Mouse (Mus musculus): ENCODE data around the gene Rbl1. TPM values are rescaled to one million over a fixed set of nuclear protein-coding genes. Genes with fewer than 3 reads are reported as not detected.
"Not testable (repeated sequence)": the region's sequence is repeated elsewhere in the genome, so short reads cannot be mapped to it uniquely, and the experiment has no call there.

The Rbl1 gene
- total RNA-seq, 2 experiments from 2014 or later, result 1.6 to 2.4 TPM

DNA sequence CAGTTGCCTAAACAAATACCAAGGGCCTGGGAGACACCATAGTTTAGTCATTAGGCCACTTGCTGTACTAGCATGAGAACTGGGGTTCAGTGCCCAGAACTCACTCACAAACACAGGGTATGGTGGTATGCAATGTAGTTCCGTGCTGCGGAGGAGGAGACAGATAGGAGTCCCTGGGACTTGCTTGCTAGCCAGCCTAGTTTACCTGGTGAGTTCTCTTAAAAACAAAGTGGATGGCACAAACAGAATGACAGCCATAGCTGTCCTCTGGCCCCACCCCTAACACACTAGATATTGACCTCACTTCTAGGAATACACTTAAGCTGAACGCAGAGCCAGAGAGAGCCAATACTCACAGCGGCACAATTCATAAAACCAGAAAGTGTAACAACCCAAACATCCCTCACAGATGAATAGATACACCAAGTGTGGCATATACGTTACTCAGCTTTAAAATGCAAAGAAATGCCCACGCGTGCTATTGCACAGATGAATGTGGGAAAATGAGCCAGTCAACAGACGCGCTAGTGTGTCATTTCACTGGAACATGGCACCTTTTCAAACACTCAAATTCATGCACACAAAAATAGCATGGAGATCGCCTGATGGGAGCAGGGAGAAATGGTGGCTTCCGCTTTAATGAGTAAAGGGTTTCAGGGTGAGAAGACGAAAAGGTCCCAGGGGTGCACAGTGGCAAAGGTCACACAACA is 37.8 kb downstream of the Rbl1 start:
- DNase-seq (ENCODE audit: extremely low spot score in 1 of 2, low spot score in 2 of 2), result no peak
- intact Hi-C loops (cut with DNase I), result no loop called here
- Histone ChIP-seq H3K27ac (no peak overlapping the region), H3K4me3 (no peak overlapping the region)
- no peak for TF ChIP-seq CTCF (IDR thresholded peaks at IDR 0.05)

DNA sequence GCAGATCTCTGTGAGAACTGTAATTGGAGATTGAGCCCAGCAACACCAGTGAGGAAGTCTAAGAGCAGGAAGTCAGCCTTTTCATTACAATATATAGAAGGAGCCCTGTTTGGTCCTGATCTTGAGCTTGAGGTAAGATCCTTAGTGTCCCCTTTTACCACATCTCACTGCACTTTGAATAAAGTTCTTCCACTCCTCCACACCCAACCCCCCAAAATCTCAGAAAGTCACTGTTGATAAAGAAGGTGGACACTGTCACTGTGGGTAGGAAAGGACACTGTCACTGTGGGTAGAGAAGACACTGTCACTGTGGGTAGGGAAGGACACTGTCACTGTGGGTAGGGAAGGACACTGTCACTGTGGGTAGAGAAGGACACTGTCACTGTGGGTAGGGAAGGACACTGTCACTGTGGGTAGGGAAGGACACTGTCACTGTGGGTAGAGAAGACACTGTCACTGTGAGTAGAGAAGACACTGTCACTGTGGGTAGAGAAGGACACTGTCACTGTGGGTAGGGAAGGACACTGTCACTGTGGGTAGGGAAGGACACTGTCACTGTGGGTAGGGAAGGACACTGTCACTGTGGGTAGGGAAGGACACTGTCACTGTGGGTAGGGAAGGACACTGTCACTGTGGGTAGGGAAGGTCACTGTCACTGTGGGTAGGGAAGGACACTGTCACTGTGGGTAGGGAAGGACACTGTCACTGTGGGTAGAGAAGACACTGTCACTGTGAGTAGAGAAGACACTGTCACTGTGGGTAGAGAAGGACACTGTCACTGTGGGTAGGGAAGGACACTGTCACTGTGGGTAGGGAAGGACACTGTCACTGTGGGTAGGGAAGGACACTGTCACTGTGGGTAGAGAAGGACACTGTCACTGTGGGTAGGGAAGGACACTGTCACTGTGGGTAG is 38.8 kb downstream of the Rbl1 start:
- intact Hi-C loops (cut with DNase I); DNase-seq (ENCODE audit: extremely low spot score in 1 of 2, low spot score in 2 of 2); H3K4me3 ChIP-seq; H3K27ac ChIP-seq: not testable (repeated sequence)

DNA sequence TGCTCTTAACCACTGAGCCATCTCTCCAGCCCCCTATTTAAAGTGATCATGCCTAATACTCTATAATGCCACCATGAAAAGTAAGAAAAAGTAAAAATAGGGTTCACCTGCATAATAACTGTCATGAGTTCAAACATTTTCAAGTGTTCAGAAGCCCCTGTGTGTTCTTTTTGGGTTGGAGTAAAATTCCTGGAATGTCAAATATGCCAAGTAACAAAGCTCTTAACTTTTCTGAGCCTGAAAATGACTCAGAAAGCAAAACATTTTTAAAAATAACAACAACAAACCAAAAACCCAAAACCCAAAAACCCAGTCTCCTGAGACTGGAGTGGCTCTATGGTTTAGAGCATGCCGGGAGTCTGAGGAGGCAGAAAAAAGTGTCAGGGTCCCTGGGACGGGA is 40.2 kb downstream of the Rbl1 start:
- intact Hi-C loops (cut with DNase I), result no loop called here
- no peak for TF ChIP-seq CTCF (IDR thresholded peaks at IDR 0.05)
- no peak overlapping the region for H3K4me3 ChIP-seq
- no peak overlapping the region for H3K27ac ChIP-seq
- DNase-seq (ENCODE audit: extremely low spot score in 1 of 2, low spot score in 2 of 2), result no peak

GRCm38 (mm10) chr2:157156079-157156478 is 48.3 kb downstream of the Rbl1 start:
- no peak for TF ChIP-seq CTCF (IDR thresholded peaks at IDR 0.05)
- intact Hi-C loops (cut with DNase I), result no loop called here

GRCm38 (mm10) chr2:157153235-157153634 is 51.1 kb downstream of the Rbl1 start:
- intact Hi-C loops (cut with DNase I), result no loop called here
- Histone ChIP-seq H3K27ac (no peak overlapping the region), H3K4me3 (no peak overlapping the region)
- no peak for DNase-seq (ENCODE audit: extremely low spot score in 1 of 2, low spot score in 2 of 2)
- no peak for TF ChIP-seq CTCF (IDR thresholded peaks at IDR 0.05)

More at GRCm38 (mm10) chr2:157156079-157156478, 48.3 kb downstream of the Rbl1 start:
- DNase-seq (ENCODE audit: extremely low spot score in 1 of 2, low spot score in 2 of 2), result no peak
- no peak overlapping the region for H3K4me3 ChIP-seq
- H3K27ac ChIP-seq, result no peak overlapping the region

DNA sequence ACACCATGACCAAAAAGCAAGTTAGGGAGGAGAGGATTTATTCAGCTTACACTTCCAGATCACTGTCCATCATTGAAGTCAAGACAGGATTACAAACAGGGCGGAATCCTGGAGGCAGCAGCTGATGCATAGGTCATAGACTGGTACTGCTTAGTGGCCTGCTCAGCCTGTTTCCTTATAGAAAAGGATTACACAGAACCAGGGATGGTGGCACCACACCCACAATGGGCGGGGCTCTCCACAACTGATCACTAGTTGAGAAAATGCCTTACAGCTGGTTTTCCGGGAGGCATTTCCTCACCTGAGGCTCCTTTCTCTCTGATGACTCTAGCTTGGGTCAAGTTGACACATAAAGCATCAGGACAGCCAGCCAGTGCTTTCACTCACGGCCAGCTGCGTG is 55.9 kb downstream of the Rbl1 start:
- Histone ChIP-seq H3K27ac (no peak overlapping the region), H3K4me3 (no peak overlapping the region)
- no peak for TF ChIP-seq CTCF (IDR thresholded peaks at IDR 0.05)
- no peak for DNase-seq (ENCODE audit: extremely low spot score in 1 of 2, low spot score in 2 of 2)
- intact Hi-C loops (cut with DNase I), result no loop called here

DNA sequence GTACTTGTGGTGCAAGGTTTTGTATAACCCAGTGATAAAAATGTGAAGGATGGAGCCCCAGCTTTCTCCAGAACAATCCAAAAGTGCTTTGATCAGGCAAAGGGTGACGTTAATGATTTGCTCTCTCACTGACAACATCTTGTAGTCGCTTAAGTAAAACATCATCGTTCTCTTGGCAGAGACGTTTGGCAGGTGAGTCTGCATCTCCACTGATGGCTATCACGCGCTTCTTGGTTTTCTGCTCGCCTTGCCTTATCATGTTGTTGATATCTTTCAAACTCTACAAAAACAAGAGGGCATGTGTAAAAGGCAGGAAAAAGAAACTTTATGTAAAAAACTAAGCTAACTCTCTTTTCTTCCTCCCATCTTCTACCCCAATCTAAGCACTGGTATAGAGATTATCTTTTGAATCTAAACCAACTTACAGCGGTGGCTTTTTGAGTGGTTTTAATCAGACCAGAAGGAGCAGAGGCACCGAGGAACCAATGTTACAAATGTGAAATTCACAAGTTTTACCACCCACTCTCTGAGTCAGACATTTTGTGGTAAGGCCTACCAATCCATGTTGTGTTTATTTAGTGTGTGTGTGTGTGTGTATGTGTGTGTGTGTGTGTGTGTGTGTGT is 56.8 kb downstream of the Rbl1 start:
- TF ChIP-seq CTCF (IDR thresholded peaks at IDR 0.05), result no peak
- no peak overlapping the region for H3K4me3 ChIP-seq
- no peak overlapping the region for H3K27ac ChIP-seq
- intact Hi-C loops (cut with DNase I), result no loop called here
- DNase-seq (ENCODE audit: extremely low spot score in 1 of 2, low spot score in 2 of 2), result no peak

GRCm38 (mm10) chr2:157145173-157145572 is 59.2 kb downstream of the Rbl1 start:
- intact Hi-C loops (cut with DNase I), result no loop called here
- Histone ChIP-seq H3K4me3 (no peak overlapping the region), H3K27ac (no peak overlapping the region)
- DNase-seq (ENCODE audit: extremely low spot score in 1 of 2, low spot score in 2 of 2), result no peak
- no peak for TF ChIP-seq CTCF (IDR thresholded peaks at IDR 0.05)

GRCm38 (mm10) chr2:157144132-157144531 is 60.2 kb downstream of the Rbl1 start:
- DNase-seq (ENCODE audit: extremely low spot score in 1 of 2, low spot score in 2 of 2), result no peak
- H3K4me3 ChIP-seq, result no peak overlapping the region
- H3K27ac ChIP-seq, result no peak overlapping the region
- intact Hi-C loops (cut with DNase I), result no loop called here
- no peak for TF ChIP-seq CTCF (IDR thresholded peaks at IDR 0.05)

- H3K4me3 ChIP-seq, result no peak overlapping the region
- DNase-seq (ENCODE audit: extremely low spot score in 1 of 2, low spot score in 2 of 2), result no peak
- no peak overlapping the region for H3K27ac ChIP-seq
- no peak for TF ChIP-seq CTCF (IDR thresholded peaks at IDR 0.05)
- intact Hi-C loops (cut with DNase I), result no loop called here
These were observed 62.4 kb downstream of the Rbl1 start for GRCm38 (mm10) chr2:157141962-157142361.

GRCm38 (mm10) chr2:157139251-157139802 is 65.0 kb downstream of the Rbl1 start:
- Histone ChIP-seq H3K4me3 (no peak overlapping the region), H3K27ac (no peak overlapping the region)
- no peak for DNase-seq (ENCODE audit: extremely low spot score in 1 of 2, low spot score in 2 of 2)
- no peak for TF ChIP-seq CTCF (IDR thresholded peaks at IDR 0.05)
- intact Hi-C loops (cut with DNase I), result loop anchor here (5.0 kb wide), 2 partner anchors 63 to 138 kb away; partner anchors contain the start of genes Mroh8, Rbl1 and Rpn2

- no peak for DNase-seq (ENCODE audit: extremely low spot score in 1 of 2, low spot score in 2 of 2)
- intact Hi-C loops (cut with DNase I), result loop anchor here (5.0 kb wide), 2 partner anchors 63 to 138 kb away; partner anchors contain the start of genes Mroh8, Rbl1 and Rpn2
- Histone ChIP-seq H3K27ac (no peak overlapping the region), H3K4me3 (no peak overlapping the region)
- no peak for TF ChIP-seq CTCF (IDR thresholded peaks at IDR 0.05)
These were observed 65.5 kb downstream of the Rbl1 start for GRCm38 (mm10) chr2:157138808-157139207.

All from left cerebral cortex, adult 2 months (tissue).